Mouse (Mus musculus) layer of hippocampus, adult 11-12 months (tissue): ENCODE data around the gene Aph1a.
"Not testable (repeated sequence)": the region's sequence is repeated elsewhere in the genome, so short reads cannot be mapped to it uniquely, and the experiment has no call there.

Experiments
- DNase-seq: peaks from one replicate; pipeline ENCODE4 v3.0.0; 2022; ENCODE audit warnings: low spot score

Aph1a gene

GRCm38 (mm10) chr3:95893606-95894316, at the start of gene Aph1a:
Gene Aph1a, plus strand, starts transcription at chr3:95893969.
- DNase-seq = peak; percentile 97

- DNase-seq = no peak
These were observed 43.2 kb upstream of the Aph1a start for GRCm38 (mm10) chr3:95850611-95851010.

- DNase-seq = no peak
These were observed 42.5 kb upstream of the Aph1a start for GRCm38 (mm10) chr3:95851317-95851716.

GRCm38 (mm10) chr3:95855502-95856089, 38.2 kb upstream of the Aph1a start, which contains the start of gene Prpf3:
Gene Prpf3, minus strand, starts transcription at chr3:95855885.
- peak; percentile 94 for DNase-seq

GRCm38 (mm10) chr3:95856115-95856514, 37.7 kb upstream of the Aph1a start:
- no peak for DNase-seq

- not testable (repeated sequence) for DNase-seq
These were observed 36.7 kb upstream of the Aph1a start for GRCm38 (mm10) chr3:95857050-95857449.

GRCm38 (mm10) chr3:95858278-95858677, 35.5 kb upstream of the Aph1a start:
- not testable (repeated sequence) for DNase-seq

GRCm38 (mm10) chr3:95860323-95860722, 33.4 kb upstream of the Aph1a start:
- no peak for DNase-seq

- DNase-seq = no peak
These were observed 32.6 kb upstream of the Aph1a start for GRCm38 (mm10) chr3:95861216-95861615.

- DNase-seq = peak; percentile 91
These were observed 32.0 kb upstream of the Aph1a start for GRCm38 (mm10) chr3:95861796-95862195.

GRCm38 (mm10) chr3:95863578-95863977, 30.2 kb upstream of the Aph1a start:
- no peak for DNase-seq

GRCm38 (mm10) chr3:95865050-95865449, 28.7 kb upstream of the Aph1a start:
- peak; percentile 75 for DNase-seq

GRCm38 (mm10) chr3:95865571-95865970, 28.2 kb upstream of the Aph1a start:
- DNase-seq = no peak

- no peak for DNase-seq
These were observed 27.7 kb upstream of the Aph1a start for GRCm38 (mm10) chr3:95866071-95866470.

GRCm38 (mm10) chr3:95867408-95867807, 26.4 kb upstream of the Aph1a start:
- DNase-seq = no peak

GRCm38 (mm10) chr3:95870976-95871375, 22.8 kb upstream of the Aph1a start:
- DNase-seq = no peak

GRCm38 (mm10) chr3:95871392-95871867, 22.3 kb upstream of the Aph1a start, which contains the start of gene Mrps21:
Gene Mrps21, minus strand, starts transcription at chr3:95871519.
- DNase-seq = peak; percentile 83

GRCm38 (mm10) chr3:95872048-95872447, 21.7 kb upstream of the Aph1a start:
- DNase-seq = no peak

GRCm38 (mm10) chr3:95879063-95879462, 14.7 kb upstream of the Aph1a start:
- no peak for DNase-seq

GRCm38 (mm10) chr3:95881979-95882815, 11.6 kb upstream of the Aph1a start, which contains the start of gene Ciart:
Gene Ciart, minus strand, starts transcription at chr3:95882251.
- DNase-seq = peak; percentile 98

GRCm38 (mm10) chr3:95882816-95883425, 10.8 kb upstream of the Aph1a start:
- DNase-seq = peak; percentile 90

- no peak for DNase-seq
These were observed 9.4 kb upstream of the Aph1a start for GRCm38 (mm10) chr3:95884400-95884799.
